Mouse (Mus musculus): ENCODE results near the gene Ephb1.

The Ephb1 gene

DNA sequence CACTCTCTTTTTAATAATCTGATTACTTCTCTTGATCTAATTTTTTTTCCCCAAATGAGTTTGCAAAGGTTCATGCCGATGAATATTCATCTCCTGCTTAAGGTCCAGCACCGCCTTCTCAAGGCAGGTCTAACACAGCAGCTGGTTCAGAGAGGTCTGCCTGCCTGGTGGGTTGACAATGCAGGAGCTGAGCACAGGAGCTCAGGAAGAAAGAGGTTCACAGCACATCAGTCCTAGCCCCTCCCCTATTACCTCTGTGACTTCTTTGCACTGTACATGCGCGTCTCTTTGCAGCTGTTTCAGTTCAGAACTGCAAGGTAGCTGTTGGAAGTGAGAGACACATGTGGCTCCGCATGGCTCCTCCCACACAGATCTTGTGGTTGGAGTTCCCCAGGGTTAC, 281.1 kb downstream of the Ephb1 start:
- H3K27me3 ChIP-seq (ENCODE audit: insufficient read depth, low read length), result peaks cover 5% of the 10 kb centered on the region; the same call in 1 of the 2 replicates
- H3K4me1 ChIP-seq (replicated peaks; ENCODE audit: low read depth, low read length), result no peaks in the 10 kb centered on the region
- no peak overlapping the region for H3K4me3 ChIP-seq (replicated peaks; ENCODE audit: low read length)
- TF ChIP-seq POU5F1 (IDR thresholded peaks at IDR 0.05; ENCODE audit: borderline replicate concordance, low read length), result no peak
- TF ChIP-seq NANOG (IDR thresholded peaks at IDR 0.05; ENCODE audit: borderline replicate concordance, low read length), result no peak
- TF ChIP-seq CTCF (conservative IDR thresholded peaks at IDR 0.05; ENCODE audit: low read length), result no peak
- no peaks in the 10 kb centered on the region for H3K9me3 ChIP-seq (ENCODE audit: low read length)
- H3K36me3 ChIP-seq (ENCODE audit: insufficient read depth, low read length), result no peaks in the 10 kb centered on the region

GRCm38 (mm10) chr9:102069151-102069882, 285.2 kb downstream of the Ephb1 start:
- TF ChIP-seq POU5F1 (IDR thresholded peaks at IDR 0.05; ENCODE audit: borderline replicate concordance, low read length), result no peak
- Histone ChIP-seq H3K9me3 (ENCODE audit: low read length) (peaks cover 17% of the 10 kb centered on the region), H3K4me1 (replicated peaks; ENCODE audit: low read depth, low read length) (no peaks in the 10 kb centered on the region), H3K27me3 (ENCODE audit: insufficient read depth, low read length) (peaks cover 16% of the 10 kb centered on the region), H3K4me3 (replicated peaks; ENCODE audit: low read length) (no peak overlapping the region), H3K36me3 (ENCODE audit: insufficient read depth, low read length) (no peaks in the 10 kb centered on the region)

- no peak for TF ChIP-seq NANOG (IDR thresholded peaks at IDR 0.05; ENCODE audit: borderline replicate concordance, low read length)
- no peak for TF ChIP-seq POU5F1 (IDR thresholded peaks at IDR 0.05; ENCODE audit: borderline replicate concordance, low read length)
- no peak for TF ChIP-seq CTCF (conservative IDR thresholded peaks at IDR 0.05; ENCODE audit: low read length)
- no peak overlapping the region for H3K4me3 ChIP-seq (replicated peaks; ENCODE audit: low read length)
Observed at GRCm38 (mm10) chr9:102066601-102067000, 287.9 kb downstream of the Ephb1 start.

DNA sequence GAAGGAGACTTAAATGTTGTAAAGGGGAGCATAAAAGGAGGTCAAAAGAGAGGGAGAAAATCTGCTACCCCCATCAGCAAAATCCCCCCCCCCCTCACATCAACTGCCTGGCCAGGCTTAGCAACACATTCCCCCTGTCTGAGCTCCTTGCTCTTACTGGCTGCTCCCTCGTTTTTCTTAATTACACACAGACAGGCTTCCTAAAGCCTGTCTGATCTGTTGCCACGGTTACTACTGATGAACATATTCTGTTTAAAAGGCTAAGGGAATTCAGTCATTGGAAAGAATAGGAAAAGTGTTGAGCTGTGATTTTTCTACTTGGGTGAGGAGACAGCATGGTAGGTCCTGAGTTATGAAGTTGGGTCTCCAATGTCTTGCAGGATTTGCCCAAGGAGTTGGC, 308.6 kb downstream of the Ephb1 start:
- peaks cover 3% of the 10 kb centered on the region; the same call in 1 of the 2 replicates for H3K9me3 ChIP-seq (ENCODE audit: low read length)
- H3K4me3 ChIP-seq (replicated peaks; ENCODE audit: low read length), result no peak overlapping the region

More at GRCm38 (mm10) chr9:102066601-102067000, 287.9 kb downstream of the Ephb1 start:
- peaks cover 13% of the 10 kb centered on the region for H3K27me3 ChIP-seq (ENCODE audit: insufficient read depth, low read length)
- H3K9me3 ChIP-seq (ENCODE audit: low read length), result peaks cover 17% of the 10 kb centered on the region
- H3K4me1 ChIP-seq (replicated peaks; ENCODE audit: low read depth, low read length), result no peaks in the 10 kb centered on the region
- H3K36me3 ChIP-seq (ENCODE audit: insufficient read depth, low read length), result no peaks in the 10 kb centered on the region

DNA sequence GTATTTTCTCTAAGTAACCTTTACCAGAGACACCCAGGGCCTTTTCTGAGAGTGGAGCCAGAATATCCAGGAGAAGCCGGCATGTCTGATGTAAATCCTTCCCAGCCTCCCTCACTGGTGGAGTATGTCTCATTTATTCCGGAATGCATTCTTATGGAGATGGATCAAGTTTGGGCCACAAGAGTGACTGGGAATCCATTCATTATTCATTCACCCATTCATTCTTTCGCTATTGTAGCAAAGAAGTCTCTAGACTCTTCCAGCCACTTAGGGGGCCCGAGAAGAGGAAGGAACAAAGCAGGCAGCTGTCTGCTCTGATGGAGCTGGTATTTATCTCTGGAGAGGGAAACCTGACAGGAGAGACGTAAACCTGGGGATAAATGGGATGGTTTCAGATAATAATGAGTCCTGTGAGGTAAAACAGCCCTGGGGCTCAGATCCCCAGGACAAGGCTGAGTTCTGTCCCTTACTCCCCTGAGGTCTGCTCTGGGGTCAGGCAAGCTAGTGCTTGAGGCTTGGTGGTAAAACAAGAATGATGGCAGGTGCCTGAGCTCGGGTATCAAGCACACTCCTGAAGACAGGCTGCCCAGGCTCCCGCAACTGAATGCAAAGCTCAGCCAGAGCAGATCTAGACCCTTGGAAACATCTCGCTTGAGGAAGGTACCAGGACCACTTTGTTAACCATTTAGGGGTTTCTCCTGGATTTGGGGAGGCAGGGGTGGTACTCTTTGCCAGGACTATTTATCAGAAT, 309.2 kb downstream of the Ephb1 start:
- H3K27me3 ChIP-seq (ENCODE audit: insufficient read depth, low read length), result no peaks in the 10 kb centered on the region
- H3K4me3 ChIP-seq (replicated peaks; ENCODE audit: low read length), result no peak overlapping the region
- peaks cover 3% of the 10 kb centered on the region; the same call in 1 of the 2 replicates for H3K9me3 ChIP-seq (ENCODE audit: low read length)
- no peaks in the 10 kb centered on the region for H3K36me3 ChIP-seq (ENCODE audit: insufficient read depth, low read length)
- no peaks in the 10 kb centered on the region for H3K4me1 ChIP-seq (replicated peaks; ENCODE audit: low read depth, low read length)
- TF ChIP-seq CTCF (conservative IDR thresholded peaks at IDR 0.05; ENCODE audit: low read length) (no peak), NANOG (IDR thresholded peaks at IDR 0.05; ENCODE audit: borderline replicate concordance, low read length) (no peak), POU5F1 (IDR thresholded peaks at IDR 0.05; ENCODE audit: borderline replicate concordance, low read length) (no peak)

More for the DNA sequence above, 308.6 kb downstream of the Ephb1 start:
- Histone ChIP-seq H3K27me3 (ENCODE audit: insufficient read depth, low read length) (no peaks in the 10 kb centered on the region), H3K36me3 (ENCODE audit: insufficient read depth, low read length) (no peaks in the 10 kb centered on the region), H3K4me1 (replicated peaks; ENCODE audit: low read depth, low read length) (no peaks in the 10 kb centered on the region)
- TF ChIP-seq NANOG (IDR thresholded peaks at IDR 0.05; ENCODE audit: borderline replicate concordance, low read length) (no peak), POU5F1 (IDR thresholded peaks at IDR 0.05; ENCODE audit: borderline replicate concordance, low read length) (no peak), CTCF (conservative IDR thresholded peaks at IDR 0.05; ENCODE audit: low read length) (no peak)

DNA sequence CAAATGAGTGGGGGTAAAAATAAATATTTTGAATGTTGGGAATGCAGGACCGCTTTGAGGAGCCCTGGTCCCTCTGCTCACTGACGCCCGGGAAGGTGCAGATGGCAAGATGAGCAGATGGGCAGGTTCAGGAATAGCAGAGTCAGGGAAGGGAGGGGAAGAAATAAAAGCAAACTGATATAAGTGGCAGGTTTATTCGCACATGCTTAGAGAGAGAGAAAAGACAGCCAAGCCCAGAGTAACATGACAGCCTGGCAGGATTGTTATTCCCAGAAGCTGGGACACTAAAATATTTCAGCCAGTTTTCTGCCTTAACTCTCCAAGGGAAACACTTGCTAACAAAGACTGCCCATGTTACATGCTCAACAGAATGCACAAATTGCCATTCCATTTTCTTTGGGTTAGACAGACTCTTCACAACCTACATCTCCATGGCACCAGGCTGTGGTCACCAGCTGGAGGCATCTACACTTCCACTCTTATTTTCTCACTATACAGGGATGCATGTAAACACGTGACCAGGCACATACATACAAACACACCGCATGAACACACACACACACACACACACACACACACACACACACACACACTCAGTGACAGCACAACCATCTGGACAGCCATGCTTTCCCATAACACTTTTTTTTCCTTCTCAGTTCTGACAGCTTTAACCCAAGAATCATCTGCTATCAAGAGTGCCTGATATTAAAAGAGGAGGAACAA, 315.3 kb downstream of the Ephb1 start:
- no peak for TF ChIP-seq NANOG (IDR thresholded peaks at IDR 0.05; ENCODE audit: borderline replicate concordance, low read length)
- TF ChIP-seq POU5F1 (IDR thresholded peaks at IDR 0.05; ENCODE audit: borderline replicate concordance, low read length), result no peak
- no peak for TF ChIP-seq CTCF (conservative IDR thresholded peaks at IDR 0.05; ENCODE audit: low read length)
- Histone ChIP-seq H3K27me3 (ENCODE audit: insufficient read depth, low read length) (no peaks in the 10 kb centered on the region), H3K4me3 (replicated peaks; ENCODE audit: low read length) (no peak overlapping the region), H3K36me3 (ENCODE audit: insufficient read depth, low read length) (no peaks in the 10 kb centered on the region), H3K4me1 (replicated peaks; ENCODE audit: low read depth, low read length) (no peaks in the 10 kb centered on the region), H3K9me3 (ENCODE audit: low read length) (peaks cover 21% of the 10 kb centered on the region)

GRCm38 (mm10) chr9:102036132-102036531, 318.4 kb downstream of the Ephb1 start:
- TF ChIP-seq CTCF (conservative IDR thresholded peaks at IDR 0.05; ENCODE audit: low read length) (no peak), POU5F1 (IDR thresholded peaks at IDR 0.05; ENCODE audit: borderline replicate concordance, low read length) (no peak), NANOG (IDR thresholded peaks at IDR 0.05; ENCODE audit: borderline replicate concordance, low read length) (no peak)
- H3K4me3 ChIP-seq (replicated peaks; ENCODE audit: low read length), result no peak overlapping the region
- H3K9me3 ChIP-seq (ENCODE audit: low read length), result peaks cover 27% of the 10 kb centered on the region
- H3K4me1 ChIP-seq (replicated peaks; ENCODE audit: low read depth, low read length), result no peaks in the 10 kb centered on the region
- H3K27me3 ChIP-seq (ENCODE audit: insufficient read depth, low read length), result no peaks in the 10 kb centered on the region
- H3K36me3 ChIP-seq (ENCODE audit: insufficient read depth, low read length), result no peaks in the 10 kb centered on the region

- peaks cover 27% of the 10 kb centered on the region for H3K9me3 ChIP-seq (ENCODE audit: low read length)
Observed at GRCm38 (mm10) chr9:102033231-102033630, 321.3 kb downstream of the Ephb1 start.

More at GRCm38 (mm10) chr9:102033231-102033630, 321.3 kb downstream of the Ephb1 start:
- Histone ChIP-seq H3K4me3 (replicated peaks; ENCODE audit: low read length) (no peak overlapping the region), H3K27me3 (ENCODE audit: insufficient read depth, low read length) (0 out of 2 replicates have a peak, but pooled peaks cover 4% of the 10 kb centered on the region), H3K36me3 (ENCODE audit: insufficient read depth, low read length) (no peaks in the 10 kb centered on the region), H3K4me1 (replicated peaks; ENCODE audit: low read depth, low read length) (no peaks in the 10 kb centered on the region)
- TF ChIP-seq CTCF (conservative IDR thresholded peaks at IDR 0.05; ENCODE audit: low read length) (no peak), NANOG (IDR thresholded peaks at IDR 0.05; ENCODE audit: borderline replicate concordance, low read length) (no peak), POU5F1 (IDR thresholded peaks at IDR 0.05; ENCODE audit: borderline replicate concordance, low read length) (no peak)

Data from E14TG2a.4 (cell line).